Mouse (Mus musculus) limb, embryonic 15.5 days (tissue): ENCODE data around the gene Gfy. TPM values are rescaled to one million over a fixed set of nuclear protein-coding genes. Genes with fewer than 3 reads are reported as not detected.

Experiments used
- ATAC-seq: fragments of 200-750 bp; cut with Nextera tagmentation; 2 replicates; pipeline ENCODE4 v1.8.0; 2017; ENCODE audit warnings: low read depth, moderate TSS enrichment; ENCODE audit not compliant: insufficient number of reproducible peaks, low FRiP score, low TSS enrichment
- H3K27ac ChIP-seq: fragments of 300-500 bp; sonication (generic); 2 replicates; pipeline ENCODE4 v1.5.1; 2015; ENCODE audit warnings: moderate library complexity, mild to moderate bottlenecking, inconsistent platforms
- H3K27me3 ChIP-seq: fragments of 300-500 bp; sonication (generic); 2 replicates; pipeline ENCODE4 v1.6.1; 2015; ENCODE audit warnings: inconsistent platforms
- H3K36me3 ChIP-seq: fragments of 300-500 bp; sonication (generic); 2 replicates; pipeline ENCODE4 v1.6.1; 2015; ENCODE audit warnings: inconsistent platforms
- H3K4me1 ChIP-seq: fragments of 300-500 bp; sonication (generic); 2 replicates; pipeline ENCODE4 v1.6.1; 2015; ENCODE audit warnings: inconsistent platforms
- H3K4me2 ChIP-seq: fragments of 300-500 bp; sonication (generic); 2 replicates; pipeline ENCODE4 v1.6.1; 2015; ENCODE audit warnings: mild to moderate bottlenecking, inconsistent platforms
- H3K4me3 ChIP-seq: fragments of 300-500 bp; sonication (generic); 2 replicates; pipeline ENCODE4 v1.5.1; 2015; ENCODE audit warnings: mild to moderate bottlenecking, inconsistent platforms
- H3K9ac ChIP-seq: fragments of 300-500 bp; sonication (generic); 2 replicates; pipeline ENCODE4 v1.6.1; 2015; ENCODE audit warnings: inconsistent platforms
- H3K9me3 ChIP-seq: fragments of 300-500 bp; sonication (generic); 2 replicates; pipeline ENCODE4 v1.6.1; 2016; ENCODE audit warnings: inconsistent platforms
- WGBS: fragments of 180-500 bp; shearing (Covaris S2); methylation state at CpG from one replicate; pipeline ENCODE4 v1.1.7; 2015; 5-methylcytosine and 5-hydroxymethylcytosine counted together
- polyA plus RNA-seq: library from polyadenylated mRNA; unstranded; fragments of >200 nt; fragmentation: Nextera tagmentation; extraction: Ambion mirVana; gene quantifications from 2 replicates; pipeline ENCODE4 v1.2.1, GENCODE M21; 2015

Gene Gfy
- polyA plus RNA-seq, 1 experiment from 2014 or later, result not detected

- WGBS, result 4% methylated on average over 8 of the region's 8 CpGs
- Histone ChIP-seq H3K27me3 (peaks cover 20% of the 10 kb centered on the region), H3K9me3 (no peaks in the 10 kb centered on the region), H3K4me3 (no peak overlapping the region), H3K27ac (peak overlapping the region; percentile 47; the same call in 1 of the 2 replicates), H3K4me2 (no peak overlapping the region), H3K9ac (no peak overlapping the region), H3K36me3 (no peaks in the 10 kb centered on the region), H3K4me1 (peaks cover 10% of the 10 kb centered on the region)
- peak; percentile 73 for ATAC-seq
Observed at GRCm38 (mm10) chr7:45191803-45192363, 12.5 kb upstream of the Gfy start.

- H3K4me1 ChIP-seq, result peaks cover 10% of the 10 kb centered on the region
Observed at GRCm38 (mm10) chr7:45191161-45191560, 11.8 kb upstream of the Gfy start.

GRCm38 (mm10) chr7:45190186-45190585 lies 10.8 kb upstream of the Gfy start:
- Histone ChIP-seq H3K4me1 (peaks cover 10% of the 10 kb centered on the region), H3K9me3 (no peaks in the 10 kb centered on the region), H3K36me3 (no peaks in the 10 kb centered on the region), H3K27me3 (peaks cover 30% of the 10 kb centered on the region), H3K27ac (no peak overlapping the region), H3K4me3 (no peak overlapping the region), H3K4me2 (no peak overlapping the region), H3K9ac (no peak overlapping the region)
- ATAC-seq, result no peak
- WGBS, result 86% methylated on average over 6 of the region's 6 CpGs

More at GRCm38 (mm10) chr7:45191161-45191560, 11.8 kb upstream of the Gfy start:
- no peaks in the 10 kb centered on the region for H3K9me3 ChIP-seq
- 68% methylated on average over 2 of the region's 2 CpGs for WGBS
- peaks cover 21% of the 10 kb centered on the region for H3K27me3 ChIP-seq
- H3K9ac ChIP-seq, result no peak overlapping the region
- no peak overlapping the region for H3K27ac ChIP-seq
- ATAC-seq, result no peak
- no peaks in the 10 kb centered on the region for H3K36me3 ChIP-seq
- no peak overlapping the region for H3K4me2 ChIP-seq
- no peak overlapping the region for H3K4me3 ChIP-seq

GRCm38 (mm10) chr7:45189600-45189999 lies 10.2 kb upstream of the Gfy start:
- Histone ChIP-seq H3K4me2 (no peak overlapping the region), H3K9ac (no peak overlapping the region), H3K27ac (no peak overlapping the region), H3K27me3 (peaks cover 35% of the 10 kb centered on the region), H3K4me1 (peaks cover 10% of the 10 kb centered on the region), H3K9me3 (no peaks in the 10 kb centered on the region), H3K4me3 (no peak overlapping the region), H3K36me3 (no peaks in the 10 kb centered on the region)
- WGBS, result 51% methylated on average over 16 of the region's 16 CpGs
- ATAC-seq, result no peak

GRCm38 (mm10) chr7:45185921-45186320 lies 6.6 kb upstream of the Gfy start:
- Histone ChIP-seq H3K9me3 (no peaks in the 10 kb centered on the region), H3K27me3 (peaks cover 72% of the 10 kb centered on the region)

GRCm38 (mm10) chr7:45183672-45184071 lies 4.3 kb upstream of the Gfy start:
- H3K4me3 ChIP-seq, result no peak overlapping the region
- H3K36me3 ChIP-seq, result no peaks in the 10 kb centered on the region
- H3K9me3 ChIP-seq, result no peaks in the 10 kb centered on the region
- no peak overlapping the region for H3K27ac ChIP-seq
- H3K4me1 ChIP-seq, result peaks cover 13% of the 10 kb centered on the region
- H3K27me3 ChIP-seq, result peaks cover 83% of the 10 kb centered on the region
- 63% methylated on average over 7 of the region's 7 CpGs for WGBS
- H3K4me2 ChIP-seq, result no peak overlapping the region
- ATAC-seq, result no peak
- no peak overlapping the region for H3K9ac ChIP-seq

More at GRCm38 (mm10) chr7:45185921-45186320, 6.6 kb upstream of the Gfy start:
- Histone ChIP-seq H3K9ac (no peak overlapping the region), H3K27ac (no peak overlapping the region), H3K36me3 (no peaks in the 10 kb centered on the region), H3K4me3 (no peak overlapping the region), H3K4me2 (no peak overlapping the region), H3K4me1 (peaks cover 13% of the 10 kb centered on the region)
- WGBS, result 54% methylated on average over 7 of the region's 7 CpGs
- ATAC-seq, result no peak

GRCm38 (mm10) chr7:45182606-45183005 lies 3.2 kb upstream of the Gfy start:
- ATAC-seq, result no peak
- no peak overlapping the region for H3K9ac ChIP-seq

GRCm38 (mm10) chr7:45182199-45182601 lies 2.8 kb upstream of the Gfy start:
- Histone ChIP-seq H3K4me1 (peaks cover 13% of the 10 kb centered on the region), H3K4me2 (peak overlapping the region; percentile 55), H3K27ac (no peak overlapping the region), H3K36me3 (no peaks in the 10 kb centered on the region), H3K9ac (no peak overlapping the region), H3K9me3 (no peaks in the 10 kb centered on the region), H3K4me3 (peak overlapping the region; percentile 30), H3K27me3 (peaks cover 93% of the 10 kb centered on the region)
- ATAC-seq, result peak; percentile 80
- under 1% methylated on average over 34 of the region's 34 CpGs for WGBS

More at GRCm38 (mm10) chr7:45182606-45183005, 3.2 kb upstream of the Gfy start:
- 17% methylated on average over 11 of the region's 11 CpGs for WGBS
- Histone ChIP-seq H3K4me2 (peak overlapping the region; percentile 55), H3K27me3 (peaks cover 89% of the 10 kb centered on the region), H3K4me1 (peaks cover 13% of the 10 kb centered on the region), H3K36me3 (no peaks in the 10 kb centered on the region), H3K27ac (no peak overlapping the region), H3K9me3 (no peaks in the 10 kb centered on the region), H3K4me3 (peak overlapping the region; percentile 30)

GRCm38 (mm10) chr7:45181540-45181939 lies 2.2 kb upstream of the Gfy start:
- no peak for ATAC-seq
- Histone ChIP-seq H3K36me3 (no peaks in the 10 kb centered on the region), H3K27ac (no peak overlapping the region), H3K9ac (no peak overlapping the region), H3K9me3 (no peaks in the 10 kb centered on the region), H3K4me2 (no peak overlapping the region), H3K27me3 (peaks cover 99% of the 10 kb centered on the region), H3K4me1 (peaks cover 17% of the 10 kb centered on the region), H3K4me3 (peak overlapping the region; percentile 4; the same call in 1 of the 2 replicates)
- 4% methylated on average over 34 of the region's 35 CpGs for WGBS

- no peak within 1 kb of the TSS for H3K27ac ChIP-seq
- peaks cover 22% of the 10 kb centered on the region for H3K4me1 ChIP-seq
- no peak within 1 kb of the TSS for H3K9ac ChIP-seq
- no peak within 1 kb of the TSS for H3K4me2 ChIP-seq
- WGBS, result 10% methylated on average over 20 of the region's 20 CpGs
- ATAC-seq, result no peak
- H3K4me3 ChIP-seq, result peak within 1 kb of the TSS; percentile 4; the same call in 1 of the 2 replicates
- H3K36me3 ChIP-seq, result no peaks in the 10 kb centered on the region
- H3K27me3 ChIP-seq, result peaks cover 99% of the 10 kb centered on the region
- no peaks in the 10 kb centered on the region for H3K9me3 ChIP-seq
Observed at GRCm38 (mm10) chr7:45180896-45181477, 1.6 kb upstream of the Gfy start, which contains the start of gene Pth2. TSS of gene Pth2 (plus strand) at chr7:45180995.

GRCm38 (mm10) chr7:45178550-45178949 lies 819 bp downstream of the Gfy start:
- H3K4me2 ChIP-seq, result no peak overlapping the region
- peaks cover 33% of the 10 kb centered on the region for H3K4me1 ChIP-seq
- H3K4me3 ChIP-seq, result no peak overlapping the region
- H3K9me3 ChIP-seq, result no peaks in the 10 kb centered on the region
- peaks cover 98% of the 10 kb centered on the region for H3K27me3 ChIP-seq
- no peak overlapping the region for H3K9ac ChIP-seq
- H3K36me3 ChIP-seq, result no peaks in the 10 kb centered on the region
- WGBS, result 25% methylated on average over 7 of the region's 7 CpGs
- no peak overlapping the region for H3K27ac ChIP-seq
- no peak for ATAC-seq

GRCm38 (mm10) chr7:45176356-45176755 lies 3.0 kb downstream of the Gfy start:
- 4% methylated on average over 29 of the region's 31 CpGs for WGBS
- Histone ChIP-seq H3K27me3 (peaks cover 96% of the 10 kb centered on the region), H3K4me1 (peaks cover 22% of the 10 kb centered on the region), H3K9me3 (no peaks in the 10 kb centered on the region), H3K4me3 (peak overlapping the region; percentile 27), H3K9ac (no peak overlapping the region), H3K4me2 (peak overlapping the region; percentile 40), H3K36me3 (no peaks in the 10 kb centered on the region), H3K27ac (no peak overlapping the region)
- no peak for ATAC-seq
